Mouse (Mus musculus): ENCODE measurements around the gene Vps37c.
A peak's percentile ranks its signal among the peaks of the same experiment; 100 is the strongest.

Gene Vps37c

DNA sequence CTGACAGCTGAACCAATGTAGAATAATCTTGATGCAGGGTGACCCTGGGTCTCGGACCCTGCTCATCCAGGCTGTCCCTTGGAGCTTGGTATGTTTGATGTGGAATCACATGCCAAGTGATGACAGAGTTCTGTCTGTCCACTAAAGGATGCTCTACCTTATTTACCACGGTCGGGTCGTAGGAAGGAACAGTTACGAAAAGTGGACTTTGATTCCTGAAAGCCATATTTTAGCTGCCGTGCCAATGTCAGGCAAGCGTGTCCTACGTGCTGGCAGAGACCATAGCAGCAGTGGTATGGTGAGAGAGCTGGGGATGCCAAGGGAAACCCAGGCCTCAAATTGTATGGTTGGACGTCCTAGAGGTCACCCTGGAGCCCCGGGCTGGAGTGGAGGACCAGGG lies 25.0 kb downstream of the Vps37c start:
- no peak for DNase-seq (ENCODE audit: low read depth)

DNA sequence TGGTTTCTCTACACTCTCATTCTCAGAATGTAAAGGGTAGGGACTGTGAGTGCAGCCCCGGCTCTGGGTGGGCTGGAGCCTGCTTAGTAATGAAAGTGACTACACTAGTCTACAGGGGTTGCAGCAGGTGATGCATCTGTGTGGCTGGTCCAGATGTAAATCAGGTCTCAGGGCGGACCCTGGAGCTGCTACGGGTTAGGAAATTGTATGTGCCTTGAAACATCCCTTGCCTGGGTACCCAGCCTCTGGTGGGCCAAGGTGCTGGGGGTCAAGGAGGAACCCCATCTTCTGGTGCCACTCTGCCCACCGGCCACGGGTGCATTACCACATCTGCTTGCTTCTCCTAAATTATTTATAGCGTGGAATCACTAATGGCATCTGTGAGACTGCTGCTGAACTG lies 25.6 kb downstream of the Vps37c start:
- DNase-seq (ENCODE audit: low read depth) = no peak

DNA sequence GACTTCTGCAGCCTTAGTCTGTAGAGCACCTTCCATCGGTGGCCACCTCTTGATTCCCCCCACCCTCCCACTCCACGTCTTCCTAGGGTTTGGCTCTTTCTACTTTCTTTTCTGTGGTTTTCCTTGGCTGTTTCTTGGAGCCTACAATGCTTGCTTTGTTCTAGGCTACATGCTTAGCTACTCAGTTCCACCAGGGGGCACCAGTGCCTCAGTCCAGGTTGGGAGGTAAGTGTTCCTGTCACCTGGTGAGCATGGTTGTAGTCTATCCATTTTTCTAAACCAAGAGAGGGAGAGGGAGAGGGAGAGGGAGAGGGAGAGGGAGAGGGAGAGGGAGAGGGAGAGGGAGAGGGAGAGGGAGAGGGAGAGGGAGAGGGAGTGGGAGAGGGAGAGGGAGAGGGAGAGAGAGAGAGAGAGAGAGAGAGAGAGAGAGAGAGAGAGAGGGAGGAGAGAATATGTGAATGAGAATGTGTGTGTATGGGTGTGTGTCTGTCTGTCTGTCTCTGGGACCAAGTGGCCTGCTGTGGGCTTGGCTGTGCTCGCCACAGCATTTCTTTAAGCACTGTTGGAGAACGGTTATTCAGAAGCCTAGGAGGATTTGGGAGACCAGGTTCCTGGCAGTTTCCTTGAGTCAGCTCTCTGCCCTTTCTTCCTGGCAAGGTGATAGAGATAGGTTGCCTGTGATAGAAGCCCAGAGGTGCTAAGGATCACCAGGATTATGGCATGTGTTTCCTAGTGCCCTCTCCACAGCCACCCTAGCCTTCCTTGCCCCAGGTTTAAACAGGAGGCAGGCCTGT lies 26.3 kb downstream of the Vps37c start:
- peak; percentile 90 for DNase-seq (ENCODE audit: low read depth)

DNA sequence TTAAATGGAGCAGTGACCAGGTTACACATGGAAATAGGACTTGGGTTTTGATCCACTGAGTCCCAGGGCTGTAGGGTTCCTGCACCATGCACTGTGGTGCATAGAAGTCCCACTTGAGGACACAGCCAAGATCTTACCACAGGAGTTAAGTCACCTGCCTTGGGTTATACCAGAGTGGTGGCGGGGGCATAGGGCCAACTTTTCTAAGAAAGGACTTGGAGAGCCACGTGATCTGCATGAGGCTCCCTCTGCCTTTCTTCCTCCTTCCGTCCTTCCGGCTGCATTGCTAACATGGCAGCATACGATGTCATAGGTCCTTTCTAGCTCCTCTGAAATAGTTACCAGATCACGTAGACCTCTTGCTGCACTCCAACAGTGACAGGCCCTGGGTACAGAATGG lies 26.9 kb downstream of the Vps37c start:
- DNase-seq (ENCODE audit: low read depth) = peak; percentile 61

DNA sequence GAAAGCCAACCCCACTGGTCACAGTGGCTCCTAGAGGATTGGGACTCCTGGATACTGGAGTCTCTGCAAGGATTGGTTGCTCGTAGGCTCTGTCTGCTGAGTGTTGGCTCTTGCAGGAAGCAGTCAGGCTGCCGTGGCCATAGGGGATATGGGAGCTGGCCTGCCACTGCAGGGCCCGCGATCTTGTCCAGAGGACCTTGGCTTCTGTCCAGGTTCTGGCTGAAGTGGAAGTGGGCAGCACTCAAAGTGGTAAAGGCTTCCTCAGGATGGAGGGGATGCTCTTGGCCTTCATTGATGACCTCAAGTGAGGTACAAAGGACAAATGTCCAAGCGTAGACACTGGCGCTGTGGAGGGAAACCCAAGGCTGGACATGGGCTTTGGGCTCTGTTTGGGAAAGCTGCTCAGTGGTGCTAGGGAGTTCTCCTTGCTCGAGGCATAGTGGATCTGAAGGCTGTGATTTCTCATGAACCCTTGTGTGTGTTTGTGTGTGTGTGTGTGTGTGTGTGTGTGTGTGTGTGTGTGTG lies 29.8 kb downstream of the Vps37c start:
- peak; percentile 19 for DNase-seq (ENCODE audit: low read depth)

DNA sequence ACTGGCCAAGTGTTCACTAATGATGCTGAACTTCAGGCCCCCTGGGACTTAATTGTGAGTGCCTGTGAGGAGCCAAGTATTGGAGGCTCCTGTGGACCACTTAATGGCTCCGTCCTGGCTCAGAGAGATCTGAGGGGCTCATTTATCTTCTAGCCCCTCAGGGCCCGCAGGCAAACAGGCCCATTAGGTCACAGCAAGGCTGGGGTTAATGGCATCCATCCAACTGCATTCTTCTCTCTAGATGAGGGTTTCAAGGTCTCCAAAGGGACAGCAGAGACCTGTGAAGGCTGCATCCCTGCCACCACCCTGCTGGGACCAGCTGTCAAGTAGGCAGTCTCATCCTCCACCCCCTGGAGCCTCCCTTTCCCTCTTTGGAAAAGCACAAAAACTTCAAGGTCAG lies 31.2 kb downstream of the Vps37c start:
- peak; percentile 12 for DNase-seq (ENCODE audit: low read depth)

DNA sequence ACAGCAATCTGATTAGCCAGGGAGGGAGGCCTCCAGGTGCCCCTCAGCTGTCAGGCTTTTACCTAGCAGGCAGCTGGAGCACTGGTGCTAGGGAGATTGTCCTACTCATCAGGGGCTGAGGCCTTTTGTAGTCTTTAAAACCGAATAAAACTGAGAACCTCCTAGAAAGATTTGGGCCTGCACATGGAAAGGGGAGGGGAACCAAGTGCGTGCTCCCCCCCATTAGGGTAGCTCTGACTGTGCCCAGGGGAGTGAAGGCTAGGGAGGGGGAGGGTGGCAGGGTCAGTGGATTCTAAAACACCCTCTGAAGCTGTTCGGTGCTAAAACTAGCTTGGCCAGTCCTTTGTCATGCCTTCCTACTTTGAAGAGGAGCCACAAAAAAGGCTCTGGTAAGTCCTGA lies 32.0 kb downstream of the Vps37c start:
- DNase-seq (ENCODE audit: low read depth) = peak; percentile 19

DNA sequence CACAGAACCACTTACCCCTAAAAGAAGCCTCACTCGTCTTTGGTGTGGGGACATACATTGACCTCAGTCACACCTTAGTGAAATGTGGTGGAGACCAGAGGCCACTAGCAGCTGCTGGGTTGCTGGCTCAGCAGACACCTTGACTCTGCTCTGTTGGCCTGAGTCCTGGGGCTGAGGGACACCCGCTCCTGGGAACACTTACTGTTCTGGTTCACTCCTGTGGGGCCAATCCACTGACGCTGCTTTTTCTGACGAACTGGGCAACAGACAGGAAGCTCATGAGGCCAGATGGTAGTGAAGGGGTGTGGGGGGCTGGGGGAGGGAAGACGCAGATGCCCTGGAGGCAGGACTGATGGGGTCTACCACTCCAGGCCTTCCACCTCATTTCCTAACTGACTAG lies 32.5 kb downstream of the Vps37c start:
- peak; percentile 21 for DNase-seq (ENCODE audit: low read depth)

DNA sequence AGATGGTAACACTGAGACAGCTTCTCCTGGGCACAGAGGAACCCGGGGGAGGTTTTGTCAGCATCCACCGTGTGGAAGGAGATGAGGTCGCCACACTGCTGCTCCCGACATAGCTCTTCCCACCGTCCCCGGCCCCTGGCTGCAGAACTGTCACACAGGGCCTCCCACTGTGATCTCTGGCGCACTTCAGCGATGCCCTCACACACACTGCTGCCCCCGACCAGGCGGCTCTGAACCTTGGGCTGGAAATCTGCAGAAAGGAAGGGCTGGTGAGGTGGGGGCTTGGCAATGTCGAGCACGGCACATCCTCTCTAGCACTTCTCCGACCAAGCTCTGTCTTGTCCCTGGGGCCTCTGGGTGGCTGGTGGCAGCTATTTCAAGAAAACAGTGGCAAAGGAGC lies 34.5 kb downstream of the Vps37c start:
- DNase-seq (ENCODE audit: low read depth) = peak; percentile 19

DNA sequence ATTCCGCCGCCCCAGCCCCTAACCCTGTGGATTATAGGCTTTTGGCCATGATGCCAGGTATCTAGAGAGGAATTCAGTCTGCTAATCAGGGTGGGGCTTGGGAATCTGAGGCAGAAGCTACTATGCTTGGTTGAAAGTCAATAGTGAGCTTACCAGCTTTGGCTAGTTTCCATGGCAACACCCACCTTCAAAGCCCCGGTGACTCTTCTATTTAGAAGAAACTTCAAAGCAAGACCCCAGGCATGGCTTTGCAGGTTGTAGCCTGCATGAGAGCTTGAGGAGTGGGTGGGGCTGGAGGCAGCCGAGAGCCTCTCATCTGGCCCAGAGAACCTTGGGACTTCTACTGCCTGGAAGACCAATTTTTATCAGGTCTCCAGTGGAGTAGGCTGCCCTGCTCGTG lies 35.1 kb downstream of the Vps37c start:
- peak; percentile 64 for DNase-seq (ENCODE audit: low read depth)

DNA sequence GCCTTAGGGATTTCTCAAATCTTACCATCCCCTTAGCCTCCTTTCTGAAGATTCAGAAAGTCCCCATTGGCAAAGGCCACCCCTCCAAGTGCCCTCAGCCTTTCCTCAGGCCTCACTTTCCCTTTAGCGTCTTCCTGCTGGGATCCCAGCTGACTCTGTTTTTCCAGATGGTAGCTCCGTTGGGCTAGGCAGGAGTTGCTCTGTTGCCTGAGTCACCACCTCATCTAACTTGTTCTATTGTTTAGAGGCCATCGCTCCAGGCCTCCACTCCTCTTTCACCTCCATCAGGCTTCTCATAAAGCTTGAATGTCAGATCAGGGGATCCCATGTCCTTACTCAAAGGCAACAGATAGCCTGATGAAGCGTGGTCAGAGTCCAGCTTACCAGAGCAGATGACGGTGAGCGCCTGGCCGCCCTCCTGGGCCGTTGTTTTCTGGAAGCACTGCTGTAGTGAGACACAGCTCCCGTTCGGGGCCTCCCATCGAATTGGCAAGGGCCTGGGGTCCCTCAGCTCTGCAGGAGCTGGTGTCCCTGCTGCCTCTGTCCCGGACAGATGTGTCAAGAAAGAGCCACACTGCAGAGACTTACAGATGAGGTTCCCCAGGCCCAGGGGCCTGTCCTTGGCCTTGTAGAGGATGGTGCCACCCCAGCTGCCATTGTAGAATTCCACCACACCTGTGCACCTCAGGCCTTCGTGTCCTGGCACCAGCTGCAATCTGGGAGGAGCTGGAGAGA lies 36.3 kb downstream of the Vps37c start:
- no peak for DNase-seq (ENCODE audit: low read depth)

DNA sequence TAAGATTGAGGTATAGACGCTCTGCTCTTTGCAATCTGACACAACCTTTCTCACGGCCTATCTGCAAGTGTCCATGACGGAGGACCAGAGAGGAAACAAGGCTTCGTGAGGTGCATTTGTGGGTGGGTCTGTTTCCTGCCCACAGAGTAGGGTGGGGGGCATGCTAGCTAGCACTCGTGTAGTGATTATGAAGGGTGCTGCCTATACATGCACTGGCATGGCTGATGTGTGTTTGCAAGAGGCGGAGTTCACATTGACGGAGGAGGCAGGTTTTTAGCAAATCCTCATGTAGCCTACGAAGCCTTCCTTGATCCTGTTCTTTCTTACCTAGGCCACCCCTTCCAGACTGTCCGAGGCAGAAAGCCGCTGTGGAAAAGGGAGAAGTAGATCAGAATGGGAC lies 41.4 kb downstream of the Vps37c start:
- DNase-seq (ENCODE audit: low read depth) = peak; percentile 63

DNA sequence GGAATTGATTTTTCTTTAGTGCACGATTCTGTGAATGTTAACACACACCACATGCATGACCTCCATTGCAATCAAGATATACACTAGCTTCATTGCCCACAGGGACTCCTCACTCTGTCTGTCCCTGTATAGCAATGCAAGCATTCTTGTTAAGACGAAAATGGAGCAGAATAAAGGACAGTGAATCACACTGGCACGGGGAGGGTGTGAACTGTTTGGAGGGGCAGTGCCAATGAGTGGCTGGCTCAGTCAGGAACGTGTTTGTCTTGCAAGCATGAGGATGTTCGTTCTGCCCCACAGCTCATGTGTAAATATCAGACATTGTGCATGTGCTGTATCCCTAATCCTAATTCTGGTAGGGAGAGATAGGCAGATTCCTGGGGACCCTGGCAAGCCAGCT lies 41.9 kb downstream of the Vps37c start:
- no peak for DNase-seq (ENCODE audit: low read depth)

DNA sequence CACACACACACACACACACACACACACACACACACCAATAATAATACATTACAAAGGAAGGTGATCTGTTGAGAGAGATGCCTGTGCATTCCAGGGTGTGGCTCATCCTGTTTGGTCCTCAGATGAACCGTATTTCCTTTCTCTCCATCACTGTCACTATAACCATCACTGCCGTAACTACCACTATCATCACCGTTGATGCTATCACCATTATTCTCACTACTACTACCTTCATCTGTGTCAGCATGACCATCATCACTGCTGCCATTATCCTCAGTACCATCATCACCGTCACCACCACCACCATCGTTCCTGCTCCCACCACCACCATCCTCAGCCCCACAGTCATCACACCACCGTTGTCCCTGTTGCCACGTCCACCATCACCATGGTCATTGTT lies 43.4 kb downstream of the Vps37c start:
- peak; percentile 78 for DNase-seq (ENCODE audit: low read depth)

DNA sequence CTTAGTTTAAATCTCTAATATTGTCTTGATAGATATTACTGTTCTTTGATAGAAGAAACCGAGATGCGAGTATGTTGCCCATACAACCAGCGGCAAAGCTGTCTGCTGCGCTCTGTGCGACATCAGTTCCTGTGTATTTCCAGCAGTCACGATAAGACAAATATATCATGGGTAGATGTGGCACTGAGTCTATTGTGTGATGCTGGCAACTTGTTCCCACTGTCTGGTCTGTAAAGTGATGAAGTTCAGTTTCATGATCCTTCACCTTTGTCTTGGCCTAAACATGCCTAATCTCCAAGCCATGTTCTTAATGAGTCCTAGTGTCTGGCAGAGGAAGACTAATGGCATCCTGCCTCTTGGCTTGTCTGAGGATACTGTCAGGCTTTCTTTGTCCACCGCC lies 44.2 kb downstream of the Vps37c start:
- DNase-seq (ENCODE audit: low read depth) = peak; percentile 55

DNA sequence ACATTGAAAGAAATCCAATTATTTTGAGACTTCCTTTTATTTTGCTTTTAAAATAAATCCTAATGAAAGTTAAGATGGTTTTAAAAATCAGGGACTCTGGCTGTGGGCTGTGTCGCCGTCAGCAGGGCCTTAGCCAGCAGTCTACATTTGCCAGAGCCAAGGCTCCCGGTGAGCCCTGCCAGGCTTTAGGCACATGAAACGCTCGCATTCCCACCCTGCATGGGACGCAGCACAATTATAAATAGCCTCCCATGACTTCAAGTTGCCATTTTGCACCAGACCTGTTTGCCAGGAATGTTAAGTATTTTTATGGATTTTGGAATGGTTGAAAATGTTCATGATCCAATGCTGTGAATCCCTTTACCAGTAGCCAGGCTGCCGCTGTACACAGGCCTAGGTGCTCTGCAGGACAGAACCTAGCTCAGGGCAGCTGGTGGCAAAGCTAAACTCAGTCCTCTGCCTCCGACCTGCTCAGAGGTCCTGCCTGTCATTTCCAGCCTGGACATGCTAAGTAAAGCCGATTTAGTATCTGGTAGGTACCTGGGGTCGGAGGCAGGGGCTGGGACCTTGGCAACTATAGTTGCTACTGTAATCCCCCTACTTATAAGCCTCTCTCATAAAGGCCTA lies 45.1 kb downstream of the Vps37c start:
- no peak for DNase-seq (ENCODE audit: low read depth)

DNA sequence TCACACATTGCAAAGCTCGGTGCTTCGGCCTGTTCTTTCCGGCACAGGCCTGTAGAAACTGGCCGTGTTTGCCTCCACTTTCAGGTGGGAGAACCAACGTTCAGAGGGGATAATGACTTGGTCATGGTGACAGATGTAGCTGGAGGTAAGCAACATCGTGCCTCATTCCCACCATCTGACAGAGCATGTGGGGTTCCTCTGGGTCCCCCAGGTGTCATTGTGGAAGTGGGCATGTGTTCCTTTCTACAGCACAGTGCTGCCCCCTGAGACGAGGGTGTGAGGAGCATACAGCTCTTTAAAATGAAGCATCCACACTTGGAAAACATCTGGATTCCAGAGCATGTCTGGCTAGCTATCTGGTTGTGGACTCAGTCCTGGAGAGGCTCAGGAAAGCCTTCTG lies 46.0 kb downstream of the Vps37c start:
- peak; percentile 53 for DNase-seq (ENCODE audit: low read depth)

DNA sequence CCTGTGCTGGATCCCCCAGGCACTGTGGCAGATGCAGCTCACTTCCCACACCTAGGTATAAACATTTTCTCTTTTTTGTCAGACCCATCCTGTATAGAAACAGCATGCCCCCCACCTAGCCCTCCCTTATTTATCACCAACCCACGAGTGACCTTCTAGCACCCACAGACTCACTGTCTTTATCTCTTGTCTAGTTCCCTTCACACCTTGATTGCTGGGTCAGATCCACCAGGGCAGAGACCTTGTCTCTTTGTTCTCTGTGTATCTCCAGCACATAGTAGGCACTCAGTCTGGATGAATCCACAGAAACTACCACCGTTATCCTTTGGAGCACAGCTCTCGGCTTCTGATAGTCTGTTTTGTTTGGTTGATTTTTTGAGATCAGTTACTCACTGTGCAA lies 46.5 kb downstream of the Vps37c start:
- no peak for DNase-seq (ENCODE audit: low read depth)

DNA sequence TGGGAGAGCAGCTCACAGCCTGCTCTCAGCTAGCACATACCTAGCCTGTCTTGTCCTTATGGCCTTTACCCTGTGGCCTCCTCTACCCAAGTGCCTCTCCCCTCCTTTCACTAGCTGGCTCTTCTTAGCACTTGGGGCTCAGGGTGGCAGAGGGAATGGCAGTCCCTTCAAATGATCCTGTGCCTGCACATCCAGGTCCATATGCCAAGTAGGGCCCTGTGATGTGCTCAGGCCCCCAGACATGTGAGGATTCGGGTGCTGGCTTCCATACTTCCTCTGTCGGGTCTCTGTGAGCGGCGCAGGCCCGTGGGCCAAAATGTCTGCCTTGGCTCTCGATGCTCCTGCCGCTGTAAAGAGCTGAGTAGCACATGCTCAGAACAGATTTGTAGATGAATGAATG lies 47.3 kb downstream of the Vps37c start:
- peak; percentile 53 for DNase-seq (ENCODE audit: low read depth)

DNA sequence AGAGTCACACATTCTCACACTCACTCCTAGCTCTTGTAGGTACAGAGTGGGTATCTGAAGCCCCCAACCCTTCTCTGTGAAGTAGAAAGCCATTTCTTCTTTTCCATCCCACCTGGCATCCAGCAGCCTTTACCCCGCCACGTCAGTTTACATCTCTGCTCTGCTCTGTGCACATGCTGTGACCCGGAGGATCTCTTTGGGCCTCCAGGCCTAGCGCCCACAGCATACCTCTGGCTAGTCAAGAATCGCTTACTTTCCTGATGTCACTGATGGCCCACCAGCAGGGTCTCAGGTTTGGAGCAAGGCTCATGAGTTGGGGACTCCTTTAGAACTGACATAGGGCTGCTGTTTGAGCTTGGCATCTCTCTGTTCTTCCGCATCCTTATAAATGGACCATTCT lies 49.5 kb downstream of the Vps37c start:
- DNase-seq (ENCODE audit: low read depth) = peak; percentile 47

DNA sequence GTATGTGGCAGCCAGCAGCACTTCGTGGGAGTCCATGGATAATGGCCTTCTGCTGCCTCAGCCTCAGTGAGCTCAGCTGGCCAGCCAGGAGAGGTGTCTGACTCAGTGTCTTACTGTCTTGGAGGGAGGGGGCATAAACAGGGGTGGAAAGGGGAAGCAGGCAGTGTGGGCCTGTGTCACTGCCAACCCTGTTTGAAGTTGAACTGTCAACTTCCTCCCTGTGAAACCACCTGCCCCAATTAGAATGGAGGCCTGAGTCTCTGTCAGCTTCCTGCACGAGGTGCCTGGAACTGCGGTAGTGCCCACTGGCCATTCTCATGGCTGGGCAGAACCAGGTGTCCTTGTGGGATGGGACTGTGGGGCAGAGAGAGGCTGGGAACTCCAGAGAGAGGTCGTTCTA lies 50.3 kb downstream of the Vps37c start, which contains the start of gene Cd5:
Gene Cd5 (minus strand): TSS at position 192 of the 400 bp plus-strand sequence.
- DNase-seq (ENCODE audit: low read depth) = peak; percentile 87

DNA sequence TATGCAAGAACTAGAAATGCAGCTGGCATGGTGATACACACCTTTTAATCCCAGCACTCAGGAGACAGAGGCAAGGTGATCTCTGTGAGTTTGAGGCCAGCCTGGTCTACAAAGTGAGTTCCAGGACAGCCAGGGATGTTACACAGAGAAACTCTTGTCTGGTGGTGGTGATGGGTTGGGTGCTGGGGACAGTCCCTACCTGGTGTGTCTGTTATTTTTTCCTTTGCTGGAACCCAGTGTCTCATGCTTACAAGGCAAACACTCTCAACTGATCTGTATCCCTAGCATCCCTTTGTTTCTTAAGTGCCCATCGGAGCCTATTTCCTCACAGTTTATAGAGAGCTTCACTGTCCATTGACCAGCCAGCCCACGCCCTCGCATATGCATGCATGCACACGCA lies 51.4 kb downstream of the Vps37c start:
- peak; percentile 63 for DNase-seq (ENCODE audit: low read depth)

Measured in naive thymus-derived CD4-positive, alpha-beta T cell, adult 2 months (primary cell).